8 mouse cellular contexts compared by ENCODE assay signal in genomic region chr7:19668947-19669721, GRCm38 (mm10). TPM values are rescaled to one million over a fixed set of nuclear protein-coding genes. Genes with fewer than 3 reads are reported as not detected.
DNase-seq lines count a peak whose midpoint lies in the region; ATAC-seq and TF ChIP-seq lines count a peak whose summit lies in the region.

No protein-coding gene starts in this region.

- DNase-seq in forebrain, embryonic 14.5 days (ENCODE audit: low spot score) = peak; percentile 96
- DNase-seq in heart, postnatal 25 days (ENCODE audit: low spot score) = peak; percentile 79
- DNase-seq in layer of hippocampus, adult 18-20 months (ENCODE audit: low spot score in 2 of 2) = peak; percentile 85 to 98
- peak; percentile 86 for DNase-seq in lung, adult 2 months
- DNase-seq in thymus, adult 18-20 months = peak; percentile 64 to 79

- no peak for TF ChIP-seq POLR2A in ES-Bruce4 (IDR thresholded peaks at IDR 0.05; ENCODE audit: insufficient read depth, low read length)
- TF ChIP-seq POLR2A in lung, adult 2 months (IDR thresholded peaks at IDR 0.05; ENCODE audit: borderline replicate concordance, extremely low read depth, low read depth, low read length) = no peak

- intact Hi-C loops in heart, postnatal 25 days (cut with DNase I) = loop anchor here (2.0 kb wide), 1 partner anchor 44 kb away; no protein-coding TSS in a partner anchor

- no peak for TF ChIP-seq EP300 in ES-Bruce4 (IDR thresholded peaks at IDR 0.05; ENCODE audit: insufficient read depth, low read depth, low read length)

- H3K36me3 ChIP-seq in ES-Bruce4 (ENCODE audit: control insufficient read depth, insufficient read depth, low read length, poor library complexity, severe bottlenecking) = no peaks in the 10 kb centered on the region
- no peaks in the 10 kb centered on the region for H3K36me3 ChIP-seq in forebrain, embryonic 14.5 days (ENCODE audit: control insufficient read depth, insufficient read depth, low read length)

- H3K9ac ChIP-seq in ES-Bruce4 (ENCODE audit: low read depth, poor library complexity, severe bottlenecking) = peak overlapping the region; percentile 60
- H3K9ac ChIP-seq in forebrain, embryonic 14.5 days (ENCODE audit: low read length) = no peak overlapping the region

- 8% methylated on average over 10 of the region's 10 CpGs for WGBS in forebrain, embryonic 14.5 days
- 4% methylated on average over 10 of the region's 10 CpGs for WGBS in lung, adult 2 months

- H3K27me3 ChIP-seq in ES-Bruce4 (ENCODE audit: control insufficient read depth, insufficient read depth, low read length, poor library complexity, severe bottlenecking) = no peaks in the 10 kb centered on the region
- H3K27me3 ChIP-seq in forebrain, embryonic 14.5 days (replicated peaks; ENCODE audit: control insufficient read depth, insufficient read depth, low read length) = no peaks in the 10 kb centered on the region

- peak overlapping the region; percentile 33 for H3K27ac ChIP-seq in ES-Bruce4 (ENCODE audit: insufficient read depth, low read length)
- H3K27ac ChIP-seq in forebrain, embryonic 14.5 days (ENCODE audit: low read depth, low read length) = 0 out of 2 replicates have a peak overlapping the region, but pooled peaks have one; percentile 35

- no peaks in the 10 kb centered on the region for H3K9me3 ChIP-seq in ES-Bruce4 (replicated peaks; ENCODE audit: control insufficient read depth, insufficient read depth, low read length, poor library complexity, severe bottlenecking)
- no peaks in the 10 kb centered on the region for H3K9me3 ChIP-seq in forebrain, embryonic 14.5 days (replicated peaks; ENCODE audit: control insufficient read depth, low read length)

- TF ChIP-seq CTCF in ES-Bruce4 (IDR thresholded peaks at IDR 0.05; ENCODE audit: low read depth, low read length) = peak; percentile 91
- TF ChIP-seq CTCF in lung, adult 2 months (IDR thresholded peaks at IDR 0.05; ENCODE audit: insufficient read depth, low read length) = peak; percentile 88

- ATAC-seq in cerebellum, adult (ENCODE audit: insufficient number of reproducible peaks, low FRiP score, low TSS enrichment) = peak; percentile 75
- peak; percentile 70 for ATAC-seq in forebrain, embryonic 14.5 days
- ATAC-seq in neutrophil, adult 5-6 weeks (ENCODE audit: extremely low read depth, insufficient number of reproducible peaks, low FRiP score, poor library complexity, severe bottlenecking) = peak; percentile 73

- no peak overlapping the region for H3K4me2 ChIP-seq in forebrain, embryonic 14.5 days (ENCODE audit: low read length)

- peak overlapping the region; percentile 22 for H3K4me3 ChIP-seq in ES-Bruce4 (ENCODE audit: low read depth, low read length)
- no peak overlapping the region for H3K4me3 ChIP-seq in forebrain, embryonic 14.5 days (ENCODE audit: low read depth, low read length)
- H3K4me3 ChIP-seq in lung, adult 2 months (replicated peaks; ENCODE audit: extremely low read depth, low read depth, low read length) = no peak overlapping the region

- H3K4me1 ChIP-seq in ES-Bruce4 (ENCODE audit: control insufficient read depth, insufficient read depth, low read length) = no peaks in the 10 kb centered on the region
- peaks cover 4% of the 10 kb centered on the region for H3K4me1 ChIP-seq in forebrain, embryonic 14.5 days (ENCODE audit: control insufficient read depth, insufficient read depth, low read length)
- H3K4me1 ChIP-seq in lung, adult 2 months (ENCODE audit: control insufficient read depth, insufficient read depth, low read length) = peaks cover 7% of the 10 kb centered on the region

RNA-seq across cellular contexts. Expression of gene Clptm1, which starts 4.3 kb away (rescaled TPM):
- polyA plus RNA-seq in ES-Bruce4 (2011; ENCODE audit: insufficient read depth, insufficient read length, low read depth, missing spikeins) = 49.6 and 52.7 TPM in 2 replicates
- 86.4 and 94.9 TPM in 2 replicates for polyA plus RNA-seq in forebrain, embryonic 14.5 days (2014; fragmentation: Nextera tagmentation; extraction: Ambion mirVana)
- total RNA-seq in heart, postnatal 25 days (2021) = 10 to 100 TPM; 65.6 to 72.3 TPM
- total RNA-seq in layer of hippocampus, adult 18-20 months (2021) = 100 to 1,000 TPM; 133 to 143 TPM
- polyA plus RNA-seq in lung, adult 2 months (2012; rRNA removed) = 96.8 and 143 TPM in 2 replicates
- 45.9 and 51.4 TPM in 2 replicates for total RNA-seq in neutrophil, adult 5-6 weeks (2017)

RNA-seq across cellular contexts. Expression of gene Apoc2, which starts 8.6 kb away (rescaled TPM):
- 1.2 TPM in 1 of 2 replicates, not detected in the other for polyA plus RNA-seq in ES-Bruce4 (2011; ENCODE audit: insufficient read depth, insufficient read length, low read depth, missing spikeins)
- not detected in 2 replicates for polyA plus RNA-seq in forebrain, embryonic 14.5 days (2014; fragmentation: Nextera tagmentation; extraction: Ambion mirVana)
- not detected for total RNA-seq in heart, postnatal 25 days (2021)
- total RNA-seq in layer of hippocampus, adult 18-20 months (2021) = not detected
- 1.9 and 5.1 TPM in 2 replicates for polyA plus RNA-seq in lung, adult 2 months (2012; rRNA removed)
- 14.0 and 17.5 TPM in 2 replicates for total RNA-seq in neutrophil, adult 5-6 weeks (2017)

RNA-seq across cellular contexts. Expression of gene Gm44805, which starts 12.1 kb away (rescaled TPM):
- not detected in 2 replicates for polyA plus RNA-seq in ES-Bruce4 (2011; ENCODE audit: insufficient read depth, insufficient read length, low read depth, missing spikeins)
- polyA plus RNA-seq in forebrain, embryonic 14.5 days (2014; fragmentation: Nextera tagmentation; extraction: Ambion mirVana) = not detected in 2 replicates
- not detected for total RNA-seq in heart, postnatal 25 days (2021)
- total RNA-seq in layer of hippocampus, adult 18-20 months (2021) = not detected
- polyA plus RNA-seq in lung, adult 2 months (2012; rRNA removed) = not detected in 2 replicates
- not detected in 2 replicates for total RNA-seq in neutrophil, adult 5-6 weeks (2017)

RNA-seq across cellular contexts. Expression of gene Apoc4, which starts 12.1 kb away (rescaled TPM):
- 1.1 TPM in 1 of 2 replicates, not detected in the other for polyA plus RNA-seq in ES-Bruce4 (2011; ENCODE audit: insufficient read depth, insufficient read length, low read depth, missing spikeins)
- not detected in 2 replicates for polyA plus RNA-seq in forebrain, embryonic 14.5 days (2014; fragmentation: Nextera tagmentation; extraction: Ambion mirVana)
- total RNA-seq in heart, postnatal 25 days (2021) = not detected
- total RNA-seq in layer of hippocampus, adult 18-20 months (2021) = not detected
- 1.1 and 1.4 TPM in 2 replicates for polyA plus RNA-seq in lung, adult 2 months (2012; rRNA removed)
- total RNA-seq in neutrophil, adult 5-6 weeks (2017) = 0.23 TPM in 1 of 2 replicates, not detected in the other

RNA-seq across cellular contexts. Expression of gene Apoc1, which starts 23.3 kb away (rescaled TPM):
- 93.2 and 95.8 TPM in 2 replicates for polyA plus RNA-seq in ES-Bruce4 (2011; ENCODE audit: insufficient read depth, insufficient read length, low read depth, missing spikeins)
- 1.0 and 1.4 TPM in 2 replicates for polyA plus RNA-seq in forebrain, embryonic 14.5 days (2014; fragmentation: Nextera tagmentation; extraction: Ambion mirVana)
- total RNA-seq in heart, postnatal 25 days (2021) = 1 to 10 TPM; 1.4 to 2.2 TPM
- total RNA-seq in layer of hippocampus, adult 18-20 months (2021) = 1 to 10 TPM; 5.8 to 8.7 TPM
- 25.9 and 29.2 TPM in 2 replicates for polyA plus RNA-seq in lung, adult 2 months (2012; rRNA removed)
- total RNA-seq in neutrophil, adult 5-6 weeks (2017) = 2.7 and 12.5 TPM in 2 replicates

Comparison
In these comparisons a context has a peak if more than half of its experiments do, and no peak if none do; other contexts are left out.
1. RNA of gene Apoc2, which starts 8.6 kb away (total RNA-seq): 14.0 to 17.5 TPM in neutrophil, adult 5-6 weeks; not detected in heart, postnatal 25 days and not detected in layer of hippocampus, adult 18-20 months; every median in the first group is over 10 times any median in the second.
2. Peak in every context shown above with its lines, with median percentiles within 50 percentile points of each other: ATAC-seq and DNase-seq.